Mouse (Mus musculus): Measurements from ENCODE around the gene Pp2d1.

Gene Pp2d1

GRCm38 (mm10) chr17:53566161-53566918 lies 27.1 kb upstream of the Pp2d1 start, which contains the start of gene Kat2b:
Gene Kat2b, plus strand, starts transcription at chr17:53566861.
- peak; percentile 32 to 43 for DNase-seq (ENCODE audit: low spot score in 2 of 2)

- DNase-seq (ENCODE audit: low spot score in 2 of 2) = no peak
Observed at GRCm38 (mm10) chr17:53564837-53565236, 25.6 kb upstream of the Pp2d1 start.

- DNase-seq (ENCODE audit: low spot score in 2 of 2) = no peak
Observed at GRCm38 (mm10) chr17:53561458-53562029, 22.3 kb upstream of the Pp2d1 start.

- no peak for DNase-seq (ENCODE audit: low spot score in 2 of 2)
Observed at GRCm38 (mm10) chr17:53559646-53560045, 20.4 kb upstream of the Pp2d1 start.

GRCm38 (mm10) chr17:53557443-53557842 lies 18.2 kb upstream of the Pp2d1 start:
- DNase-seq (ENCODE audit: low spot score in 2 of 2) = no peak

- no peak for DNase-seq (ENCODE audit: low spot score in 2 of 2)
Observed at GRCm38 (mm10) chr17:53554813-53555212, 15.6 kb upstream of the Pp2d1 start.

GRCm38 (mm10) chr17:53554088-53554487 lies 14.8 kb upstream of the Pp2d1 start:
- peak in 1 of 2 experiments; percentile 64 for DNase-seq (ENCODE audit: low spot score in 2 of 2)

- no peak for DNase-seq (ENCODE audit: low spot score in 2 of 2)
Observed at GRCm38 (mm10) chr17:53551306-53552299, 12.4 kb upstream of the Pp2d1 start.

- DNase-seq (ENCODE audit: low spot score in 2 of 2) = no peak
Observed at GRCm38 (mm10) chr17:53543591-53544324, 4.5 kb upstream of the Pp2d1 start.

- DNase-seq (ENCODE audit: low spot score in 2 of 2) = no peak
Observed at GRCm38 (mm10) chr17:53542536-53542935, 3.3 kb upstream of the Pp2d1 start.

- peak in 1 of 2 experiments; percentile 39 for DNase-seq (ENCODE audit: low spot score in 2 of 2)
Observed at GRCm38 (mm10) chr17:53532425-53532824, 6.8 kb downstream of the Pp2d1 start.

GRCm38 (mm10) chr17:53531160-53531559 lies 8.1 kb downstream of the Pp2d1 start:
- no peak for DNase-seq (ENCODE audit: low spot score in 2 of 2)

- DNase-seq (ENCODE audit: low spot score in 2 of 2) = no peak
Observed at GRCm38 (mm10) chr17:53528034-53528433, 11.2 kb downstream of the Pp2d1 start.

GRCm38 (mm10) chr17:53520509-53520908 lies 18.7 kb downstream of the Pp2d1 start:
- no peak for DNase-seq (ENCODE audit: low spot score in 2 of 2)

- DNase-seq (ENCODE audit: low spot score in 2 of 2) = no peak
Observed at GRCm38 (mm10) chr17:53519364-53519763, 19.9 kb downstream of the Pp2d1 start.

GRCm38 (mm10) chr17:53512311-53512951 lies 26.8 kb downstream of the Pp2d1 start:
- no peak for DNase-seq (ENCODE audit: low spot score in 2 of 2)

- DNase-seq (ENCODE audit: low spot score in 2 of 2) = no peak
Observed at GRCm38 (mm10) chr17:53502966-53503365, 36.3 kb downstream of the Pp2d1 start.

GRCm38 (mm10) chr17:53489007-53489378 lies 50.3 kb downstream of the Pp2d1 start:
- no peak for DNase-seq (ENCODE audit: low spot score in 2 of 2)

- DNase-seq (ENCODE audit: low spot score in 2 of 2) = no peak
Observed at GRCm38 (mm10) chr17:53488291-53489006, 50.8 kb downstream of the Pp2d1 start.

- DNase-seq (ENCODE audit: low spot score in 2 of 2) = no peak
Observed at GRCm38 (mm10) chr17:53480433-53480832, 58.8 kb downstream of the Pp2d1 start.

Data from spleen, postnatal 10 days (tissue).